Mouse (Mus musculus) liver, embryonic 11.5 days (tissue): ENCODE data around the gene C1qtnf6. TPM values are rescaled to one million over a fixed set of nuclear protein-coding genes. Genes with fewer than 3 reads are reported as not detected.

Experiments used
- ATAC-seq: fragments of 200-750 bp; cut with Nextera tagmentation; replicated peaks from 2 replicates; pipeline ENCODE4 v1.8.0; 2017; ENCODE audit warnings: moderate number of reproducible peaks, mild to moderate bottlenecking, moderate TSS enrichment, moderate library complexity; ENCODE audit not compliant: low FRiP score
- DNase-seq: peaks from one replicate; pipeline ENCODE4 v3.0.0-alpha.2; 2017; ENCODE audit warnings: low spot score
- H3K27ac ChIP-seq: fragments of 300-500 bp; sonication (generic); 2 replicates; pipeline ENCODE4 v1.5.1; 2014; ENCODE audit warnings: mild to moderate bottlenecking, low read depth, low read length, control low read depth
- H3K27me3 ChIP-seq: fragments of 300-500 bp; sonication (generic); replicated peaks from 2 replicates; pipeline ENCODE4 v1.6.1; 2014; ENCODE audit warnings: low read length, mixed read lengths; ENCODE audit not compliant: control insufficient read depth, insufficient read depth
- H3K36me3 ChIP-seq: fragments of 300-500 bp; sonication (generic); 2 replicates; pipeline ENCODE4 v1.6.1; 2014; ENCODE audit warnings: mild to moderate bottlenecking, low read length, moderate library complexity, mixed read lengths; ENCODE audit not compliant: control insufficient read depth, insufficient read depth
- H3K4me1 ChIP-seq: fragments of 300-500 bp; sonication (generic); replicated peaks from 2 replicates; pipeline ENCODE4 v1.6.1; 2014; ENCODE audit warnings: low read length, mixed read lengths; ENCODE audit not compliant: control insufficient read depth, insufficient read depth
- H3K4me2 ChIP-seq: fragments of 300-500 bp; sonication (generic); 2 replicates; pipeline ENCODE4 v1.6.1; 2014; ENCODE audit warnings: mild to moderate bottlenecking, control low read depth, moderate library complexity
- H3K4me3 ChIP-seq: fragments of 300-500 bp; sonication (generic); 2 replicates; pipeline ENCODE4 v1.5.1; 2014; ENCODE audit warnings: low read depth, low read length, control low read depth
- H3K9ac ChIP-seq: fragments of 300-500 bp; sonication (generic); 2 replicates; pipeline ENCODE4 v1.6.1; 2014; ENCODE audit warnings: low read depth, low read length, control low read depth
- H3K9me3 ChIP-seq: fragments of 300-500 bp; sonication (generic); 2 replicates; pipeline ENCODE4 v1.6.1; 2016; ENCODE audit warnings: low read length, inconsistent platforms, mixed read lengths; ENCODE audit not compliant: control insufficient read depth
- WGBS: fragments of 180-500 bp; shearing (Covaris S2); extraction: QIAGEN DNeasy Blood & Tissue Kit; methylation state at CpG from one replicate; pipeline ENCODE4 v1.1.7; 2014; 5-methylcytosine and 5-hydroxymethylcytosine counted together
- polyA plus RNA-seq: library from polyadenylated mRNA; unstranded; fragments of >200 nt; fragmentation: Nextera tagmentation; extraction: Ambion mirVana; gene quantifications from 2 replicates; pipeline ENCODE4 v1.2.1, GENCODE M21; 2014

The C1qtnf6 gene
- polyA plus RNA-seq, 1 experiment from 2014 or later, result 14.0 TPM

DNA sequence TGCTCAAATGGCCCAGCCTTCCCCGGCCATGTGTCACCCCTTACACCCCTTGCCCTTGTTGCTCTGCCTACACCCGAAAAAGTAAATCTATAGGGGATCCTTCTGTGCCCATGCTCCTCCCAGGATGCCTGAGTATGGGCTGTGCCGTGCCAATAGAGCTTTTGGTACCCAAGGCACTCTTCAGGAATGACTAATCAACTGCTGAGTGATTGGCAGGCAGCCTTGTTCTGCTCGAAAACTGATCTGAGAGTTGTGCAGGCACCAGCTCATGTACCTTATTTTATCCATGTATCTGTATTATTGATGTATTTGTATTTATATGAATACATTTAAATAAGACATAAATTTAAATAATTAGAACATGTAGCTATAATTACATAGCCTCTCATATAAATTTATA lies 44.1 kb downstream of the C1qtnf6 start:
- no peaks in the 10 kb centered on the region for H3K9me3 ChIP-seq
- no peaks in the 10 kb centered on the region; the same call in 1 of the 2 replicates for H3K27me3 ChIP-seq
- DNase-seq (no peak), ATAC-seq (no peak)
- H3K4me2 ChIP-seq, result no peak overlapping the region
- H3K9ac ChIP-seq, result no peak overlapping the region
- no peak overlapping the region for H3K4me3 ChIP-seq
- no peak overlapping the region for H3K27ac ChIP-seq
- no peaks in the 10 kb centered on the region for H3K4me1 ChIP-seq
- WGBS, result 62% methylated on average over 4 of the region's 4 CpGs
- H3K36me3 ChIP-seq, result no peaks in the 10 kb centered on the region

DNA sequence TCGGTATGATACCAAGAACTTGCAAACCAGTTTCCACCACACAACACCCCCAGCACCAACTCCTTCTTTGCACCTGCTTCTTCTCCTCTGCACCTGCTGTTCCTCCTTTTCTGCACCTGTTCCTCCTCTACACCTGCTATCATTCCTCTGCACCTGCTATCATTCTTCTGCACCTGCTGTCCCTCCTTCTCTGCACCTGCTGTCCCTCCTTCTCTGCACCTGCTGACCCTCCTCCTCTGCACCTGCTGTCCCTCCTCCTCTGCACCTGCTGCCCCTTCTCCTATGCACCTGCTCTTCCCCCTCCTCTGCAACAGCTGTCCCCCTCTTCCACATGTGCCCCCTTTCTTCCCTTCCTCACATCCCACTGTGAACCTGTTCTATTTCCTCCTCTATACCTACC lies 44.7 kb downstream of the C1qtnf6 start:
- Histone ChIP-seq H3K4me1 (peaks cover 3% of the 10 kb centered on the region; the same call in 1 of the 2 replicates), H3K27ac (no peak overlapping the region), H3K27me3 (no peaks in the 10 kb centered on the region; the same call in 1 of the 2 replicates), H3K9me3 (no peaks in the 10 kb centered on the region), H3K36me3 (no peaks in the 10 kb centered on the region), H3K9ac (no peak overlapping the region), H3K4me3 (no peak overlapping the region), H3K4me2 (no peak overlapping the region)
- WGBS, result 58% methylated on average over 1 of the region's 1 CpGs
- ATAC-seq (no peak), DNase-seq (no peak)

DNA sequence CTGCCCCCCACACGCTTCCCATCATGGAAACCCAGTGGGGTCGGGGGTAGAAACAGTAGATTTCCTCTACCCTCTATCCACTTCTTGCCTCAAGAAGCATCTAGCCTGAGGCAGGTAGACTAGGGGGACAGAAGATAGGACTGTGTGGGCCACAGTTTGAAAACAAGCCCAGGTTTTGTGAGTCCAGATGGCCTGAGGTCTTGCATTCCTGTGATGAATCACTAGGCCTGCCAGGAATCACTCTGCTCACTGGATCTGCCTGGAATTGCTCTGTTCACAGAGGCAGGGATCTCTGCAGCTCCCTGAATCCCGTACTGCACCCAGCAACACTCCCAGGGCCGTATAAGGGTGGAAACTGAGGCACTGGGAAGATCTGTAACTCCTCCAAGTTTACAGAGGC lies 47.9 kb downstream of the C1qtnf6 start:
- DNase-seq (no peak), ATAC-seq (no peak)
- H3K36me3 ChIP-seq, result no peaks in the 10 kb centered on the region
- no peaks in the 10 kb centered on the region for H3K9me3 ChIP-seq
- H3K4me3 ChIP-seq, result no peak overlapping the region
- no peaks in the 10 kb centered on the region; the same call in 1 of the 2 replicates for H3K27me3 ChIP-seq
- H3K9ac ChIP-seq, result no peak overlapping the region
- 70% methylated on average over 4 of the region's 4 CpGs for WGBS
- no peak overlapping the region for H3K4me2 ChIP-seq
- H3K27ac ChIP-seq, result no peak overlapping the region
- peaks cover 4% of the 10 kb centered on the region; the same call in 1 of the 2 replicates for H3K4me1 ChIP-seq

DNA sequence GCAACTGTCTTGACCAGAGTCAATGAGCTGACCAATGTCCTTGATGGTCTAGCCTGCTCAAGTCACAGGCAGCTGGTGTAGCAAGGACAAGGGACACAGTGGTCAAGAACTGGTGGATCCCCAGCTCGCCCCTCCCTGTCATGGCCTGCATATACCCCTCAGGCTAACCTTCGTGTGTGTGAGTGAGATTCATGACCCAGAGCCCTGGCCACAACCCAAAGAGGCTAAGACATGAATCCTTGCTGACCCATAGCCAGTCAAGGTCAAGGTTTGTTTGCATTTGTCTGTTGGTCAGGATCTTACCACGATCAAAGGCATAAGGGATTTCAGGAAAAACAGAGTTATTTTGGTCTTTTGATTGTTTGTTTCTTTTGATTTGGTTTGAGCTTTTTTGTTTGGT lies 48.7 kb downstream of the C1qtnf6 start:
- DNase-seq, result no peak
- Histone ChIP-seq H3K4me1 (peaks cover 4% of the 10 kb centered on the region; the same call in 1 of the 2 replicates), H3K4me2 (no peak overlapping the region), H3K4me3 (no peak overlapping the region), H3K9me3 (no peaks in the 10 kb centered on the region), H3K27ac (no peak overlapping the region), H3K36me3 (no peaks in the 10 kb centered on the region), H3K9ac (no peak overlapping the region), H3K27me3 (no peaks in the 10 kb centered on the region; the same call in 1 of the 2 replicates)
- ATAC-seq, result no peak
- 63% methylated on average over 3 of the region's 3 CpGs for whole genome bisulfite sequencing

DNA sequence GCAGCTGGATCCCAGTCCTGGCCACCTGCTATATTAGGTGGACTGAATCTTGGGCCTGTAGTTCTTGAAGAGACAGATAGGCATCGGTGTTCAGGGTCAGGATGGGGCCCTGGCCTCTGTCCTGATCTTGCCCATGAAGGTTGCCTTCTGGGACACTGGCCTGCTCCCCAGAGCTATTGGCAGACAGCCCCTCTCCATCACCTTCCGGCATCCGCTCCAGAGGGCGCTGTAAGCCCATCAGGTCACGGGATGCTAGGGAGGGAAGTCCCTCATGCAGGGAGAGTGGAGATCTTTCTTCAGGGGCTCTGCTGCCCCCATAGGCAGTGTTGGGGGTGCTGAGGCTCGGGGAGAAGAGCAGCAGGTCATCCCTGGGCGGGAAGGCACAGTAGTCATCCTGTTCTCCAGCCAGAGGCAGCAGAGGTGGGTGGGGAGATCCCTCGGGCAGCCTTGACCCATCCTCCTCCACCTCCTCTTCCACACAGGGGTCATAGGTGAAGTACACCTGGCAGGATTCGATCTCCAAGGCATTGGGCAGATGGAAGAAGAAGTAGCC lies 49.7 kb downstream of the C1qtnf6 start:
- H3K4me3 ChIP-seq, result no peak overlapping the region
- H3K27me3 ChIP-seq, result no peaks in the 10 kb centered on the region; the same call in 1 of the 2 replicates
- H3K4me2 ChIP-seq, result no peak overlapping the region
- no peaks in the 10 kb centered on the region for H3K9me3 ChIP-seq
- no peak overlapping the region for H3K9ac ChIP-seq
- H3K36me3 ChIP-seq, result no peaks in the 10 kb centered on the region
- no peak overlapping the region for H3K27ac ChIP-seq
- DNase-seq, result no peak
- WGBS, result 41% methylated on average over 9 of the region's 9 CpGs
- no peak for ATAC-seq
- H3K4me1 ChIP-seq, result peaks cover 4% of the 10 kb centered on the region; the same call in 1 of the 2 replicates

DNA sequence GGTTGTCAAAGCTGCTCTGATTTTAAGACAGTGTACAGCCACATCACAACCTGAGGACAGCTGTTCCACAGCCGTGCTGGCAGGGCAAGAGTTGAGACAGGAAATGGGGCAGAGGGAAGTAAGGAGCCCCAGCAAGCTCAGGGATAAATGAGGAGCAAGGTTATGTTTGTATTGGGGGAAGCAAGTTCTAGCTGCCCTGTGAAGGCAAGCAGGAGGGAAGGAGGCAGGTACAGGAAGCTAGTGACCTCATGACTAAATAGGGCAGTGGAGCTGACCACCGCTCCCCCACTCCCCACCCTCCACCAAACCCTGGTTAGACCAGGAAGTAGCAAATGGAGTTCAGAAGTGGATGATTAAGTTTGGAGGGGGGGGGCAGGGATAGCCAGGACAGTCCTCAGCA lies 50.2 kb downstream of the C1qtnf6 start:
- no peak overlapping the region for H3K9ac ChIP-seq
- H3K27me3 ChIP-seq, result no peaks in the 10 kb centered on the region
- 25% methylated on average over 2 of the region's 2 CpGs for WGBS
- H3K27ac ChIP-seq, result no peak overlapping the region
- DNase-seq, result no peak
- ATAC-seq, result no peak
- H3K36me3 ChIP-seq, result no peaks in the 10 kb centered on the region
- H3K4me1 ChIP-seq, result peaks cover 4% of the 10 kb centered on the region; the same call in 1 of the 2 replicates
- H3K4me2 ChIP-seq, result no peak overlapping the region
- H3K4me3 ChIP-seq, result no peak overlapping the region
- H3K9me3 ChIP-seq, result no peaks in the 10 kb centered on the region

DNA sequence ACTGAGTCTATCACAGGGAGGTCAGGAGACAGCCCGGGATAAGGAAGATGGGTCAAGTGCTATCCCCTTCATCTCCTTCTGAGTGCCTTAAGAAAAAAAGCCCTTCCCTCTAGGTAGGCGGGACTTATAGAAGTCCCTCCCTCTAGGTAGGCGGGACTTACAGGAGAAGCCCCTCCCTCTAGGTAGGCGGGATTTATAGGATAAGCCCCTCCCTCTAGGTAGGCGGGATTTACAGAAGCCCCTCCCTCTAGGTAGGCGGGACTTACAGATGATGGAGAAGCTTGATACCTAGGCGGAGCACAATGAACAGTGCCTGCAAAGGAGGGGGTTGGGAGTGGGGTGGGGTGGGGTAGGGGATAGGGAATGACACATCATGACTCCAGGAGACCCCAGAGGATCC lies 51.1 kb downstream of the C1qtnf6 start:
- peaks cover 4% of the 10 kb centered on the region; the same call in 1 of the 2 replicates for H3K4me1 ChIP-seq
- ATAC-seq (no peak; the same call in 1 of the 2 replicates), DNase-seq (no peak)
- H3K36me3 ChIP-seq, result no peaks in the 10 kb centered on the region
- no peak overlapping the region for H3K4me3 ChIP-seq
- 0 out of 2 replicates have a peak, but pooled peaks cover 3% of the 10 kb centered on the region for H3K27me3 ChIP-seq
- no peak overlapping the region for H3K27ac ChIP-seq
- H3K4me2 ChIP-seq, result no peak overlapping the region
- no peaks in the 10 kb centered on the region for H3K9me3 ChIP-seq
- no peak overlapping the region for H3K9ac ChIP-seq
- 63% methylated on average over 7 of the region's 7 CpGs for WGBS

DNA sequence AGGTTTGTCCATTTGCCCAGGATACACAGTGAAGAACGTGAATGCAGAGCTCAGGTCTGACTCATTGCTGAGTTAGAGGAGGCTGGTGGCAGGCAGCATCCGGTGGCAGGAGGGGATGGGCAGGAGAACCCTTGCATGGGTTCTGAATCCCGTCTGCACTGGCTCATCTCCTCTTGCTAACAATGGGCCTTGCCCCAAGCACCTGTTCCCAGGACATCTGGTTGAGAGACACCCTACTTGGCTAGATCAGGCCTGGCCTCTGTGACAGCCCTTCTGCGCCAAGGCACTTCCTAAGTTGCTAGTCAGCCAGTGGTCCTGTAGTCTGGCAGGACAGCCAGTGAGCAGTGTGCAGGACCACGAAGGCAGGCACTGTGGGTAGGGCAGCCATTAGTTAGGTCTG lies 51.7 kb downstream of the C1qtnf6 start:
- 76% methylated on average over 5 of the region's 5 CpGs for WGBS
- H3K4me1 ChIP-seq, result peaks cover 4% of the 10 kb centered on the region; the same call in 1 of the 2 replicates
- H3K9ac ChIP-seq, result no peak overlapping the region
- no peaks in the 10 kb centered on the region for H3K36me3 ChIP-seq
- H3K4me3 ChIP-seq, result no peak overlapping the region
- H3K9me3 ChIP-seq, result no peaks in the 10 kb centered on the region
- ATAC-seq, result no peak
- H3K27ac ChIP-seq, result no peak overlapping the region
- no peak overlapping the region for H3K4me2 ChIP-seq
- 0 out of 2 replicates have a peak, but pooled peaks cover 3% of the 10 kb centered on the region for H3K27me3 ChIP-seq
- no peak for DNase-seq

DNA sequence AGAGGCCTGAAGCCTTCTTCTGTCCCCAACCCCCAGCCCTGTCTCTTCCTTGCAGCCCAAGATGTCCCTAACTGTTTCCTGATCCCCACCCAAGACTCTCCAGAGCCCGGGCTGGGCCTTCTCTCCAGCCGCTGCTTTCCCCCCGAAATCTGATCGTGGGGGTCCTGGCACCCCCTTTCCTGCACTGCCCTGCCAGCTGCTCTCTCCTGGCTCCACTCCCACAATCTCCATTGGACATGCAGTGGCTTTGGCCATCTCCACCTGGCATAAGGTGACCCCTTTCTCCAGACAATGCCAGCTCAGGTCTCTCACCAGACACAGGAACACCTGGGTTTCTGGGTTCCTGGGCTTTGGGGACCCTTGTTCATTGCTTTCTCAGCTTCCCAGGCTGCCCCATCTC lies 53.1 kb downstream of the C1qtnf6 start:
- no peak for ATAC-seq
- no peaks in the 10 kb centered on the region for H3K36me3 ChIP-seq
- WGBS, result 89% methylated on average over 4 of the region's 4 CpGs
- no peak overlapping the region for H3K4me3 ChIP-seq
- 0 out of 2 replicates have a peak, but pooled peaks cover 3% of the 10 kb centered on the region for H3K27me3 ChIP-seq
- no peak overlapping the region for H3K4me2 ChIP-seq
- no peaks in the 10 kb centered on the region for H3K9me3 ChIP-seq
- H3K9ac ChIP-seq, result no peak overlapping the region
- DNase-seq, result no peak
- H3K27ac ChIP-seq, result no peak overlapping the region
- peaks cover 4% of the 10 kb centered on the region; the same call in 1 of the 2 replicates for H3K4me1 ChIP-seq
